Mouse (Mus musculus) CD4-positive helper T cell, adult 2 months (primary cell): Measurements from ENCODE around the gene Ssmem1.
A peak's percentile ranks its signal among the peaks of the same experiment; 100 is the strongest.

Source experiments
- DNase-seq: peaks from one replicate; pipeline ENCODE4 v3.0.0-alpha.2; 2012; ENCODE audit warnings: low read depth, missing footprints, low spot score

The Ssmem1 gene

GRCm38 (mm10) chr6:30509265-30510239, at the start of gene Ssmem1, which contains the start of gene Tmem209:
Ssmem1 (plus strand) TSS chr6:30509849.
Tmem209 (minus strand) TSS chr6:30509783.
- DNase-seq = peak; percentile 98

GRCm38 (mm10) chr6:30460750-30461446, 48.8 kb upstream of the Ssmem1 start:
- peak; percentile 34 for DNase-seq

- DNase-seq = no peak
Measured at GRCm38 (mm10) chr6:30461755-30462344, 47.8 kb upstream of the Ssmem1 start.

- no peak for DNase-seq
Measured at GRCm38 (mm10) chr6:30462822-30463221, 46.8 kb upstream of the Ssmem1 start.

- DNase-seq = no peak
Measured at GRCm38 (mm10) chr6:30465586-30465985, 44.1 kb upstream of the Ssmem1 start.

- DNase-seq = no peak
Measured at GRCm38 (mm10) chr6:30468058-30468457, 41.6 kb upstream of the Ssmem1 start.

GRCm38 (mm10) chr6:30468684-30469083, 41.0 kb upstream of the Ssmem1 start:
- DNase-seq = no peak

GRCm38 (mm10) chr6:30469370-30469769, 40.3 kb upstream of the Ssmem1 start:
- DNase-seq = no peak

- no peak for DNase-seq
Measured at GRCm38 (mm10) chr6:30471706-30472105, 37.9 kb upstream of the Ssmem1 start.

GRCm38 (mm10) chr6:30476025-30476765, 33.5 kb upstream of the Ssmem1 start:
- DNase-seq = no peak

- DNase-seq = no peak
Measured at GRCm38 (mm10) chr6:30477210-30477714, 32.4 kb upstream of the Ssmem1 start.

- no peak for DNase-seq
Measured at GRCm38 (mm10) chr6:30477784-30478183, 31.9 kb upstream of the Ssmem1 start.

- no peak for DNase-seq
Measured at GRCm38 (mm10) chr6:30479418-30479817, 30.2 kb upstream of the Ssmem1 start.

- DNase-seq = no peak
Measured at GRCm38 (mm10) chr6:30482908-30483307, 26.7 kb upstream of the Ssmem1 start.

GRCm38 (mm10) chr6:30486504-30486903, 23.1 kb upstream of the Ssmem1 start:
- no peak for DNase-seq

GRCm38 (mm10) chr6:30499049-30499448, 10.6 kb upstream of the Ssmem1 start:
- DNase-seq = peak; percentile 48

GRCm38 (mm10) chr6:30508824-30509223, 825 bp upstream of the Ssmem1 start:
- DNase-seq = no peak

GRCm38 (mm10) chr6:30510291-30510690, 642 bp downstream of the Ssmem1 start:
- DNase-seq = no peak

- DNase-seq = no peak
Measured at GRCm38 (mm10) chr6:30514242-30514641, 4.6 kb downstream of the Ssmem1 start.

- no peak for DNase-seq
Measured at GRCm38 (mm10) chr6:30520400-30520799, 10.8 kb downstream of the Ssmem1 start.
